Mouse (Mus musculus): ENCODE measurements around the gene Gm14434.
"Not testable (repeated sequence)": the region's sequence is repeated elsewhere in the genome, so short reads cannot be mapped to it uniquely, and the experiment has no call there.

Gene Gm14434

GRCm38 (mm10) chr2:176486683-176487082, at the start of gene Gm14434:
Gm14434 (minus strand) TSS chr2:176486783.
- DNase-seq (ENCODE audit: low spot score), result not testable (repeated sequence)

DNA sequence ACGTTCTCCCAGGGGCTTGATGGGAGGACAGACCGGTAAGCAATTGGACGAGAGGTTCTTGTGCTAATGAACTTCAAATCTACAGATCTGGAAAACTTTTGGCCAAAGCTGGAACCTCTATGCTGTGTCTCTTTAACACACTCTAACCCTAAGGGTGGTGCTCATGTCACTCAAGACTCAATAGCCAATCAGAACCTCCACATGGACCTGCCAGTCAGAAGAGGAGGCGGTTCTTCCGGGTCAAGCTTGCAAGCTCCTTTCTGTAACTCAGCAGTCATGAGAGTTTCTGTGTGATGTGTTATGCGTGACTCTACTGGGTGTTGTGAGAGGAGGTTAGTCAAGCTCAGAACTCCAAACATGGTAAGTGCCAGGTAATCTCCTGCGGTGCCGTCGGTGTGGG, 34.2 kb upstream of the Gm14434 start, which contains the start of gene Zfp967:
TSS of gene Zfp967 (plus strand) at position 301 of the 400 bp plus-strand sequence.
- not testable (repeated sequence) for DNase-seq (ENCODE audit: low spot score)

- DNase-seq (ENCODE audit: low spot score), result not testable (repeated sequence)
Observed at GRCm38 (mm10) chr2:176423294-176423693, 63.3 kb downstream of the Gm14434 start, which contains the start of gene Gm14435. Gm14435 (plus strand) TSS chr2:176423594.

Data from adipocyte (in vitro differentiated cells).